Mouse (Mus musculus) spleen, adult 2 months (tissue): ENCODE measurements around the gene B4galnt4.

ENCODE experiments used
- CTCF ChIP-seq: fragments of 200-500 bp; IDR thresholded peaks from 2 replicates; pipeline ENCODE4 v1.5.1; 2011; ENCODE audit warnings: mild to moderate bottlenecking, inconsistent platforms; ENCODE audit not compliant: insufficient read depth, insufficient read length, insufficient replicate concordance; ENCODE audit errors: extremely low read depth
- POLR2A ChIP-seq: fragments of 200-500 bp; IDR thresholded peaks from 2 replicates; pipeline ENCODE4 v1.6.1; 2011; ENCODE audit warnings: low read depth, low read length, inconsistent platforms

DNA sequence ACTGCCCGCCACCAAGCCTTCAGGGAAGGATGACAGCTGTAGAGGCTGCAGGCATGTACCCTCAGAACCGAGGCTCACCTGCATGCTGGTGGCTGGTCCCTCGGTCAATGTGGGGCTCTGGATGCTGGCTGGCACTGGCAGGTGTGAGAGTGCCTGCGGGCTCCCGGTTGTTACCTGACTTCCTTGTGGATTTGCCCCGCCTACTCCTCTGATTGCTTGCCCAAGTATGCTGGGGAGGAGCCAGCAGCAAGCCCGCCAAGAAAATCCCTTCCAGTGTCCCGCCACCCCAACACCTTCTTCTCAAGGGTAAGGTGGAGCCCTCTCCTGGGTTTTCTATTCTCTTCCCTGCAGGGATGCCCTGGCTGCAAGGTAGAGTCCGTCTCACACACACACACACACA lies 56.7 kb downstream of the B4galnt4 start, which contains the start of gene Ano9:
- TF ChIP-seq POLR2A (no peak), CTCF (no peak)
